Mouse (Mus musculus): Measurements from ENCODE around the gene Rbfox1.

- no peak for TF ChIP-seq MAX (IDR thresholded peaks at IDR 0.05)
- TF ChIP-seq CTCF (IDR thresholded peaks at IDR 0.05; ENCODE audit: control insufficient read depth, insufficient read depth, insufficient read length), result no peak
- no peak for TF ChIP-seq FOSL1 (IDR thresholded peaks at IDR 0.05; ENCODE audit: insufficient read depth, low read length, poor library complexity, severe bottlenecking)
- no peak for TF ChIP-seq MYOG (IDR thresholded peaks at IDR 0.05; ENCODE audit: control insufficient read depth, extremely low read depth, insufficient read length)
- no peak for TF ChIP-seq USF1 (IDR thresholded peaks at IDR 0.05; ENCODE audit: low read depth)
These were observed 1191.6 kb downstream of the Rbfox1 start for GRCm38 (mm10) chr16:7076707-7077106.

All from C2C12 (cell line).